Mouse (Mus musculus) lung, postnatal 0 days (tissue): ENCODE measurements around the gene Bst2. TPM values are rescaled to one million over a fixed set of nuclear protein-coding genes. Genes with fewer than 3 reads are reported as not detected.

Experiments
- ATAC-seq: fragments of 200-750 bp; cut with Nextera tagmentation; 2 replicates; pipeline ENCODE4 v1.8.0; 2017; ENCODE audit warnings: moderate library complexity
- DNase-seq: peaks from one replicate; pipeline ENCODE4 v3.0.0-alpha.2; 2016; ENCODE audit warnings: low spot score
- H3K27ac ChIP-seq: fragments of 300-500 bp; sonication (generic); 2 replicates; pipeline ENCODE4 v1.5.1; 2014; ENCODE audit warnings: antibody characterized with exemption, mild to moderate bottlenecking, low read length, mixed read lengths
- H3K27me3 ChIP-seq: fragments of 300-500 bp; sonication (generic); replicated peaks from 2 replicates; pipeline ENCODE4 v1.6.1; 2014; ENCODE audit warnings: low read length, mixed read lengths; ENCODE audit not compliant: insufficient read depth
- H3K36me3 ChIP-seq: fragments of 300-500 bp; sonication (generic); 2 replicates; pipeline ENCODE4 v1.6.1; 2014; ENCODE audit warnings: low read length, mixed read lengths; ENCODE audit not compliant: insufficient read depth
- H3K4me1 ChIP-seq: fragments of 300-500 bp; sonication (generic); 2 replicates; pipeline ENCODE4 v1.6.1; 2014; ENCODE audit warnings: antibody characterized with exemption, low read depth, low read length, mixed read lengths; ENCODE audit not compliant: insufficient read depth
- H3K4me2 ChIP-seq: fragments of 300-500 bp; sonication (generic); replicated peaks from 2 replicates; pipeline ENCODE4 v1.6.1; 2014; ENCODE audit warnings: low read depth, mild to moderate bottlenecking, low read length, moderate library complexity, mixed read lengths
- H3K4me3 ChIP-seq: fragments of 300-500 bp; sonication (generic); 2 replicates; pipeline ENCODE4 v1.5.1; 2014; ENCODE audit warnings: low read depth, low read length
- H3K9ac ChIP-seq: fragments of 300-500 bp; sonication (generic); replicated peaks from 2 replicates; pipeline ENCODE4 v1.6.1; 2014; ENCODE audit warnings: low read depth, mild to moderate bottlenecking
- H3K9me3 ChIP-seq: fragments of 300-500 bp; sonication (generic); 2 replicates; pipeline ENCODE4 v1.6.1; 2016; ENCODE audit warnings: low read length, mixed read lengths
- CTCF ChIP-seq: IDR thresholded peaks from 2 replicates; pipeline ENCODE4 v1.5.1; 2016; ENCODE audit warnings: antibody characterized with exemption, mild to moderate bottlenecking
- EP300 ChIP-seq: IDR thresholded peaks from 2 replicates; pipeline ENCODE4 v1.6.1; 2016; ENCODE audit warnings: antibody characterized with exemption, mild to moderate bottlenecking, control low read depth
- WGBS: fragments of 180-500 bp; shearing (Covaris S2); extraction: QIAGEN DNeasy Blood & Tissue Kit; methylation state at CpG from one replicate; pipeline ENCODE4 v1.1.7; 2014; 5-methylcytosine and 5-hydroxymethylcytosine counted together
- polyA plus RNA-seq: library from polyadenylated mRNA; unstranded; fragments of >200 nt; fragmentation: Nextera tagmentation; extraction: Ambion mirVana; gene quantifications from 2 replicates; pipeline ENCODE4 v1.2.1, GENCODE M21; 2015

Gene Bst2
- polyA plus RNA-seq, 1 experiment from 2014 or later, result 99.8 TPM

GRCm38 (mm10) chr8:71554644-71555043 lies 17.4 kb upstream of the Bst2 start:
- Histone ChIP-seq H3K27ac (peak overlapping the region; percentile 51), H3K27me3 (peaks cover 18% of the 10 kb centered on the region; the same call in 1 of the 2 replicates), H3K9ac (no peak overlapping the region), H3K36me3 (no peaks in the 10 kb centered on the region), H3K9me3 (no peaks in the 10 kb centered on the region), H3K4me2 (no peak overlapping the region), H3K4me3 (no peak overlapping the region), H3K4me1 (peaks cover 6% of the 10 kb centered on the region; the same call in 1 of the 2 replicates)
- peak; percentile 41 for DNase-seq
- TF ChIP-seq CTCF (no peak), EP300 (peak; percentile 84)
- 84% methylated on average over 2 of the region's 2 CpGs for WGBS
- peak; percentile 42 for ATAC-seq

GRCm38 (mm10) chr8:71554001-71554400 lies 16.7 kb upstream of the Bst2 start:
- 52% methylated on average over 6 of the region's 6 CpGs for WGBS
- no peak for TF ChIP-seq EP300
- TF ChIP-seq CTCF, result no peak

GRCm38 (mm10) chr8:71552770-71553169 lies 15.5 kb upstream of the Bst2 start:
- WGBS, result 54% methylated on average over 6 of the region's 6 CpGs
- H3K36me3 ChIP-seq, result no peaks in the 10 kb centered on the region
- TF ChIP-seq EP300 (no peak), CTCF (no peak)

More at GRCm38 (mm10) chr8:71554001-71554400, 16.7 kb upstream of the Bst2 start:
- Histone ChIP-seq H3K4me2 (no peak overlapping the region), H3K9ac (no peak overlapping the region), H3K4me1 (peaks cover 6% of the 10 kb centered on the region; the same call in 1 of the 2 replicates), H3K27me3 (0 out of 2 replicates have a peak, but pooled peaks cover 12% of the 10 kb centered on the region), H3K4me3 (no peak overlapping the region), H3K9me3 (no peaks in the 10 kb centered on the region), H3K36me3 (no peaks in the 10 kb centered on the region), H3K27ac (peak overlapping the region; percentile 51)
- ATAC-seq (no peak; the same call in 1 of the 2 replicates), DNase-seq (peak; percentile 36)

GRCm38 (mm10) chr8:71550754-71551153 lies 13.5 kb upstream of the Bst2 start:
- 46% methylated on average over 7 of the region's 7 CpGs for WGBS
- ATAC-seq (peak; percentile 57), DNase-seq (no peak)
- no peak for TF ChIP-seq EP300
- TF ChIP-seq CTCF, result no peak
- no peak overlapping the region for H3K4me3 ChIP-seq
- no peak overlapping the region for H3K9ac ChIP-seq
- H3K27ac ChIP-seq, result no peak overlapping the region
- no peaks in the 10 kb centered on the region for H3K9me3 ChIP-seq
- H3K36me3 ChIP-seq, result no peaks in the 10 kb centered on the region
- no peaks in the 10 kb centered on the region for H3K4me1 ChIP-seq
- no peaks in the 10 kb centered on the region for H3K27me3 ChIP-seq
- H3K4me2 ChIP-seq, result no peak overlapping the region

More at GRCm38 (mm10) chr8:71552770-71553169, 15.5 kb upstream of the Bst2 start:
- peak; percentile 13; the same call in 1 of the 2 replicates for ATAC-seq
- no peak overlapping the region for H3K4me2 ChIP-seq
- no peaks in the 10 kb centered on the region for H3K9me3 ChIP-seq
- no peaks in the 10 kb centered on the region for H3K4me1 ChIP-seq
- H3K27me3 ChIP-seq, result 0 out of 2 replicates have a peak, but pooled peaks cover 3% of the 10 kb centered on the region
- no peak overlapping the region for H3K4me3 ChIP-seq
- no peak for DNase-seq
- H3K9ac ChIP-seq, result no peak overlapping the region
- H3K27ac ChIP-seq, result peak overlapping the region; percentile 20; the same call in 1 of the 2 replicates

GRCm38 (mm10) chr8:71547590-71547989 lies 10.3 kb upstream of the Bst2 start:
- H3K27ac ChIP-seq, result no peak overlapping the region
- no peak for DNase-seq
- no peak overlapping the region for H3K4me2 ChIP-seq
- H3K9me3 ChIP-seq, result no peaks in the 10 kb centered on the region
- no peaks in the 10 kb centered on the region for H3K27me3 ChIP-seq
- TF ChIP-seq EP300 (no peak), CTCF (no peak)
- H3K36me3 ChIP-seq, result no peaks in the 10 kb centered on the region
- no peak overlapping the region for H3K4me3 ChIP-seq
- H3K9ac ChIP-seq, result no peak overlapping the region
- 84% methylated on average over 7 of the region's 7 CpGs for WGBS
- no peaks in the 10 kb centered on the region; the same call in 1 of the 2 replicates for H3K4me1 ChIP-seq
- no peak for ATAC-seq

- no peak overlapping the region for H3K4me2 ChIP-seq
- DNase-seq (no peak), ATAC-seq (no peak)
- no peaks in the 10 kb centered on the region; the same call in 1 of the 2 replicates for H3K4me1 ChIP-seq
- H3K27me3 ChIP-seq, result no peaks in the 10 kb centered on the region
- no peaks in the 10 kb centered on the region for H3K36me3 ChIP-seq
- no peaks in the 10 kb centered on the region for H3K9me3 ChIP-seq
- H3K4me3 ChIP-seq, result no peak overlapping the region
- TF ChIP-seq EP300, result no peak
- no peak for TF ChIP-seq CTCF
- H3K9ac ChIP-seq, result no peak overlapping the region
- 89% methylated on average over 11 of the region's 11 CpGs for WGBS
- H3K27ac ChIP-seq, result no peak overlapping the region
These were observed 7.8 kb upstream of the Bst2 start for GRCm38 (mm10) chr8:71545053-71545452.

GRCm38 (mm10) chr8:71543755-71544154 lies 6.5 kb upstream of the Bst2 start:
- Histone ChIP-seq H3K4me1 (no peaks in the 10 kb centered on the region; the same call in 1 of the 2 replicates), H3K27ac (no peak overlapping the region), H3K9ac (no peak overlapping the region), H3K36me3 (no peaks in the 10 kb centered on the region), H3K4me2 (peak overlapping the region; percentile 87; the same call in 1 of the 2 replicates), H3K9me3 (no peaks in the 10 kb centered on the region), H3K27me3 (no peaks in the 10 kb centered on the region), H3K4me3 (peak overlapping the region; percentile 84; the same call in 1 of the 2 replicates)
- 79% methylated on average over 9 of the region's 9 CpGs for WGBS
- ATAC-seq (no peak), DNase-seq (no peak)
- TF ChIP-seq EP300 (no peak), CTCF (no peak)
